Mouse (Mus musculus): ENCODE data around the gene Tsks.

The Tsks gene

DNA sequence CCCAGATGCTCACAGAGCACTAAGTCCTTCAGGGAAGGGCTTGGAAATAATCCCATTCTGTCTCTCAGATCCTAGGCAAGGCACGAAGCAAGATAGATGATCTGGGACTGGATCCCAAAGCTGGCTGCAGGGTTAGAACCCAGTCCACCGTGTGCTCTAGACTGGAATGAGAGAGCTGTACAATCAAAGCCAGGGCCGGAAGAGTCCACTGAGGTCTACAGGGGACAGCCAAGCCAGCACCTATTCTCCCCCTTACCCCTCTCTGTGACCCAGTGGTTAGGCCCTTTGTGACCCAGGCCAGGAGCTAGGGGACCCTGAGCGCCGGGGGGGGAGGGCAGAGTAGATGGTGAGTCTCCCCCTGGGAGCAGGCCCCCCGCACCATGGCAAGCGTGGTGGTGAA lies at the start of gene Tsks:
Gene Tsks (plus strand): TSS at position 301 of the 400 bp plus-strand sequence.
- in situ Hi-C loops (cut with MseI, MboI): no loop called here

GRCm38 (mm10) chr7:44894175-44894574 lies 48.8 kb upstream of the Tsks start:
- in situ Hi-C loops (cut with MseI, MboI): no loop called here

- in situ Hi-C loops (cut with MseI, MboI): no loop called here
Measured at GRCm38 (mm10) chr7:44895206-44895592, 47.8 kb upstream of the Tsks start.

DNA sequence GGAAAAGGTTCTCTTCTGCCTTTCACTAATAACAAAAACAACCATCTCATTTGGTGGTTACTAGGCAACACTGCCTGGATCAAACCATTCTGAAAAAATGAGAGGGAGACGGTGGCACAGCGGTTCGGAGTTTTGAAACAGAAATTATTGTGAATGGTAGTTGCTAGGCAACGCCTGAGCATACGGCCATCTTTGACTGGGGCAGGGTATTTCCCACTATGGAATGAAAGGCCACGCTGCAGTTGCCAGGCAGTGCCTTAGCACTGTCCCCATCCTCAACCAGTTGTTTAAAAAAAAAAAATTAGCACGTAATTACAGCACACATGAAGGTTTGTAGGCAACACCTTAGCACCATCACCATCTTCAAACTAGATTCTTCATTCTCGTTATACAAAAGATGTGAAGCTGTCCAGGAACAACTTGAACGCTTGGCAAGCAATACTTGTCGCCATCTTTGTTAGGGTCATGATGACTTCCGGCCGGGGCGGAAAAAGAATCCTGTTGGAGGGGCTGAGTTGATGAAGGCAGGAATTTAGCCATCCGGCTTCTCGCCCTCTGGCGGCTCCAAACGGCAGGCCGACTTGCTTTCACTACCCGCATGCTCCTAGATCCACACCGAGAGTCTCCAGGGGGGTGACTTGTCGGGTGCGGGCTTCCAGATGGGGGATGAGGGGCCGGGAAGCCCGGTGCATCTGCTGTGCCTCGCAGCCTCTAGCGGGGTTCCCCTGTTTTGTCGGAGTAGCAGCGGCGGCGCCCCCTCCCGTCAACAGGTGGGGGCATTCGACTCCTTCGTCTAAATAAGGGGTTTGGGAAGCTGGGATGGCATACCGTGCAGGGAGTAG lies 47.2 kb upstream of the Tsks start, which contains the start of gene Fuz:
Gene Fuz (plus strand): TSS at position 487 of the 842 bp plus-strand sequence.
- in situ Hi-C loops (cut with MseI, MboI): no loop called here

DNA sequence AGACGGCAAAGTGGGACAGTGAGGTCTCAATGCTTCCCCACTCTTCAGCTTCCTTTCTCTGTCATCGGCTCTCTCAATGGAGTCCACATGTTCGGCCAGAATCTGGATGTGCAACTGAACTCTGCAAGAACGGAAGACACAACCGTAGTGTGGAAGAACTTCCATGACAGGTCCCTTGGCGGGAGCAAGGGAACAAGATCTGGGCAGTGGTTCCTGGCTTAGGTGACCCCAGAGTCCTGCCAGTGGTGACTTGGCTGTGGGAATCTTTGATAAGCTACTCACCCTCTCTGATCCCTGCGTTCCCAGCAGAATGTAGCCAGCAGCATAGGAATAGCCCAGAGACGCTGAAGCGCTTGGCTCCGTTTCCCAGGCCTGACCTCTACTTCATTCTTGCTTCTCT lies 46.5 kb upstream of the Tsks start:
- in situ Hi-C loops (cut with MseI, MboI): no loop called here

DNA sequence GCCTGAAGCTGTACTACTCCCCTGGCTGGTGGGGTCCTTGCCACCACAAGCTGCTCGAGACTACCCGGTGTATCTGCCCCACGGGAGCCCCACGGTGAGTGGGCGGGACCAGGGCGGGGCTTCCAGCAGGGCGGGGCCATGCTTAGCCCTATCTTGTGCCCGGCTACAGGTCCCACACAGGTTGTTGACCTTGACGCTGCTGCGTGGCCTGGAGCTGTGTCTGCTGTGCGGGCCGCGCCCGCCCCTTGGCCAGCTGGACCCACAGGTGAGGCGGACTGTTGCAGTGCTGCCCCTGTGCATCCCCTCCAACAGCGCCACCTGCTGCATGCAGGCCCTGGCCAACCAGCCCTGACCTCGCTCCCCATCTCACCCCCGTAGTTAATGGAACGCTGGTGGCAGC lies 44.4 kb upstream of the Tsks start:
- in situ Hi-C loops (cut with MseI, MboI): no loop called here

DNA sequence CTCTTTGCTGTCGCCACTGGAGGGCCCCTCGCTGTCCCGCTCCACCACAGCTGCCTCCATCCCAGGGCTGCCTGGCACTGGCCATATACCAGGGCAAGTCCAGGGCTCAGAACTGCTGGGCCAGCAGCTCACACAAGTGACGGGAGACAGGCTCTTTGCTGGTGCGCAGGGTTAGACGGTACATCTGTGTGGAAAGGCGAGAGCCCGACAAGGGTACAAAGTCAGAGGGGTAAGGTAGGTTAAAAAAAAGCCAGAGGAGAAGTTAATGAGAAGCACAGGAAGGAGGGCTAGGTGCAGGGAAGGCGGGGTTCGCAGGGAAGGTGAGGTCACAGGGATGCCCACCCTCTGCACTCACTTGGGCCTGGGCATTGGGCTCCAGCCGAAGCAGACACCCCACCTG lies 42.4 kb upstream of the Tsks start:
- in situ Hi-C loops (cut with MseI, MboI): no loop called here

GRCm38 (mm10) chr7:44901230-44901722 lies 41.7 kb upstream of the Tsks start:
- in situ Hi-C loops (cut with MseI, MboI): no loop called here

- in situ Hi-C loops (cut with MseI, MboI): no loop called here
Measured at GRCm38 (mm10) chr7:44905430-44905829, 37.6 kb upstream of the Tsks start.

DNA sequence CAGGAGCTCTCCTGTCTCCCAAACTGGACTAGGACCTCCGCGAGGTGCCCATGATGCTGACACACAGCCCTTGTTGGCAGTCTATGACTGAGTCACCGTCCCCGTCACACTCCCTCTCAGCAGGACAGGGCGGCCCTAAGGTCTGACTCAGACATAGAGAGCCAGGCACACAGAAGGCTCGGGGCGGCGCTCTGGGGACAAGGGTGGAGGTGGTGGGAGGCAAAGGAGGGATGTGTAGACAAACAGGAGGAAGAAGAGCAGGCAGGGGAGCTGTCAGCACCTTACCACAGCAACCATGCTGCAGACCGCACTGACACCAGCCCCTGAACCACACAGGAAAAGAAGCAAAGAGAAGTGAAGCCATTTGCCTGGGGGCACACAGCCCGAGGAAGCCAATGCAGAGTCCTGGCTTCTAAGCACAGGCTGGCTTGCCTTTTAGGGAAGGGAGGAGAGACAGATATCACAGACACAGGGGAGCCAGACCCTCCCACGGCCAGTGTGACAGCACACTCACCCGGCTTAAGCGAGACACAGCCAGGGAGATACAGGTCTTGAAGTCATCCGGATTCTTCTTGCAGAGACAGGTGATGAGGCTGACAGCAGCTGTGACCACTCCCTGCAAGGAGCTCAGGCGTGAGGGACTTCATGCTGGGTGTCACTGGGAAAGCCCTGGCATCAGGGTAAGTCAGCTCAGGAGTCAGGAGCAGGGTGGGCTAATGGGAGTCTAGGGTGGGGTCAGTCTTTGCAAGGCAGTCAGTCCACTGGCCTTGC lies 34.1 kb upstream of the Tsks start:
- in situ Hi-C loops (cut with MseI, MboI): no loop called here

DNA sequence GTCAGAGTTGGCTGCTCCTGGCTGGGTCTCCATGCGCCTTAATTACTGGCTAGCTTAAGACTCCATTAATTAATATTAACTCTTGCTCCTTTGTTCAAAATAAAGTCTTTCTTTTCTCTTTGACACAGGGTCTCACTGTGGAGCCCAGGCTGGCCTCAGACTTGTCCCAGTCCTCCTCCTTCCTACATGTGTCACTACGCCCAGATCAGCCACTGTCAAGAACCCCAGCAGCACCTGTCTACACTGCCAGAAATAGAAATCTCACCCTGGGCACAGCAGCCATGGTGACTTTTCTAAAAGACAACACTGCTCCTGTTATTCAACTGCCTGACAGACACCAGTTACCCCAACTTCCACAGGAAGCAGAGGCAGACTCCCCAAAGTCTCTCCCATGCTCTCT lies 28.6 kb upstream of the Tsks start:
- in situ Hi-C loops (cut with MseI, MboI): no loop called here

- in situ Hi-C loops (cut with MseI, MboI): no loop called here
Measured at GRCm38 (mm10) chr7:44915314-44915713, 27.7 kb upstream of the Tsks start.

- in situ Hi-C loops (cut with MseI, MboI): no loop called here
Measured at GRCm38 (mm10) chr7:44916191-44916590, 26.8 kb upstream of the Tsks start.

DNA sequence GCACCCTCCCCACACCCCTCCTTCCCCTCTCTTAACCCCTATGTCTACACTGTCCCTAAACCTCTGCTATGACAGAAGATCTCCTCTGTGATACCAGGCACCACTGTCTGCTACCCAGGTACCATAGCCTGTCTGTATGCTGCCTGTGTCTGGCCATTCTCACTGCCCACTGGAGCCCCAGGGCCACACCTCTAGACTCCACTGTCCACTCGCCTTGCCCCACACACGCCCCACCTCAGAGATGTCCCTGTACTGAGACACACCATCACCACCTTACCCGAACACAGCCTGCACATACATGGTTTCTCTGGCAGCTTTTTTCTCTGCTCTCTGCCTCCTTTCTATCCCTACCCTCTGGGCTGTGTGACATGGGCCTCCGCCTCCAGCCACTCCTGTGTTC lies 26.1 kb upstream of the Tsks start:
- in situ Hi-C loops (cut with MseI, MboI): no loop called here

DNA sequence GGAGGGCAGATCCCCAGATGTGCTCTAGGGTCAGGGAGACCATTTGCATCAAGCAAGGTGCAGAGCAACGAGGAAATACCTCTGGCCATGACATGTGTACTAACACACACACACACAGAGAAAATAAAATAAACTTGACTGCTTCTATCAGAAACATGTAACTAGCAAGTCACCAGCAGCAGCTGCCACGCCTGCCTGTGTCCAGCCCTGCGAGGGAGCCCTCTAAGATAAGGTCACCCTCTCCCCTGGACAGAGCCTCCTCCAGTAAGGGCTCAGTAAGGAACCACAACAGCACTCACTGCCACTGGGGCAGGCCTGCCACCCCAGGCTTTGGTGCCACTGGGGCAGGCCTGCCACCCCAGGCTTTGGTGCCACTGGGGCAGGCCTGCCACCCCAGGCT lies 24.8 kb upstream of the Tsks start:
- in situ Hi-C loops (cut with MseI, MboI): no loop called here

DNA sequence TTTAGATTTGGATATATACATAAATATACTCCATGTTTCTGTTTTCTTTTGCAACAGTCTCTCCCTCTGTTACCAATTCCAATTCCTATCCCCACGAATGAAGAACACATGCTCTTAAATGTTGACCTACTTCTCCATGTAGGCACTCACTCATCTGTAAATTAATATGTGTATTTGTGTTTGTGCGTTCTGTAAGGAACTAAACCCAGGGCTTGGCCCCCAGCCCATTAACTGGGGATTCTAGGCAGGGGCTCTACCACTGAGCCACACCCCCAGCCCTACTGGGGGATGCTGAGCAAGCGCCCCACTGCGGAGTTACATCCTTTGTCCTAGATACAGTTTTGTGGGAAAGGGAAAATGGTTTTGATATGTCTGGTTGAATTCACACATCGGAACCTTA lies 23.9 kb upstream of the Tsks start:
- in situ Hi-C loops (cut with MseI, MboI): no loop called here

- in situ Hi-C loops (cut with MseI, MboI): loop anchor here in 1 of 2 experiments (5.0 kb wide), 1 partner anchor 35 kb away; no protein-coding TSS in a partner anchor
Measured at GRCm38 (mm10) chr7:44922530-44922929, 20.5 kb upstream of the Tsks start.

DNA sequence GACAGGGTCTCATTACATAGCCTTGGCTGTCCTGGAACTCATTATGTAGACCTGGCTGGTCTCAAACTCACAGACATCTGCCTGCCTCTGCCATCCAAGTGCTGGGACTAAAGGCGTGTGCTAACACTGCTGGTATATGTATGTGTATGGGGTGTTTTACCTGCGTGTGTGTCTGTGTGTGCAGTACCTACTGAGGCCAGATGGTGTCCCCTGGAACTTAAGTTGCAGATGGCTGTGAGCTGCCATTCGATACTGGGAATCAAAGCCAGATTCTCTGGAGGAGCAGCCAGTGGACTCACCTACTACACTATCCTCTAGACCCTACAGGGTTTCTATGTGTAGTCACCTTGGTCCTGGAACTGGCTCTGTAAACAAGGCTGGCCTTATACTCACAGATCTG lies 17.5 kb upstream of the Tsks start:
- in situ Hi-C loops (cut with MseI, MboI): no loop called here

DNA sequence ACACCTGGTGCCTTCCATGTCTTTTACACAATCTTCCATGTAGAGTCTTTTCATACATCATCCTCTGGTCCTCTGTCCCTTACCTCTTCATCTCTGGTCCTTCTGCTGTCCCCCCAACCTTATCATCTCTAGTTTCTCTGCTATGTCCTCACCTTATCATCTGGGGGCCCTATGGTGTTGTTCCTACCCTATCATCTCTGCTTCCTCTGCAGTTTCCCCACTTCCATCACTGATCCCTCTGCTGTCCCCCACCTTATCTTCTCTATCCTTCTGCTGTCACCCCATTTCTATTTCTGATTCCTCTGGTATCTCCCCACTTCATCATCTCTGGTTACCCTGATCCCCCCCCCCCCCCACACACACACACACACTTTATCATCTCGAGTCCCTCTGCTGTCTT lies 14.4 kb upstream of the Tsks start:
- in situ Hi-C loops (cut with MseI, MboI): no loop called here

- in situ Hi-C loops (cut with MseI, MboI): no loop called here
Measured at GRCm38 (mm10) chr7:44929204-44930151, 13.5 kb upstream of the Tsks start, which contains the start of gene Ap2a1. Ap2a1 (minus strand) TSS chr7:44929496.

- in situ Hi-C loops (cut with MseI, MboI): no loop called here
Measured at GRCm38 (mm10) chr7:44938680-44939079, 4.3 kb upstream of the Tsks start.
